Mouse (Mus musculus): ENCODE measurements at regions not wholly inside any gene's neighbourhood (a gene's known extent, or its start where the extent isn't known, plus 50 kb on each side); places are given as distances from the start of the nearest gene placed in this dataset.

GRCm38 (mm10) chr9:43466883-43467282 is 156.2 kb downstream of the Trim29 start:
- DNase-seq (ENCODE audit: low spot score in 2 of 2) = no peak

- DNase-seq (ENCODE audit: low spot score in 2 of 2) = peak; percentile 49 to 56
Measured at GRCm38 (mm10) chr9:43469215-43469614, 158.6 kb downstream of the Trim29 start.

- DNase-seq (ENCODE audit: low spot score in 2 of 2) = no peak
Measured at GRCm38 (mm10) chr9:43472231-43472630, 161.6 kb downstream of the Trim29 start.

GRCm38 (mm10) chr9:43473164-43473563 is 162.5 kb downstream of the Trim29 start:
- DNase-seq (ENCODE audit: low spot score in 2 of 2) = no peak

GRCm38 (mm10) chr9:43473601-43474302 is 163.1 kb downstream of the Trim29 start:
- peak; percentile 65 to 74 for DNase-seq (ENCODE audit: low spot score in 2 of 2)

- DNase-seq (ENCODE audit: low spot score in 2 of 2) = no peak
Measured at GRCm38 (mm10) chr9:43474303-43474643, 163.6 kb downstream of the Trim29 start.

DNA sequence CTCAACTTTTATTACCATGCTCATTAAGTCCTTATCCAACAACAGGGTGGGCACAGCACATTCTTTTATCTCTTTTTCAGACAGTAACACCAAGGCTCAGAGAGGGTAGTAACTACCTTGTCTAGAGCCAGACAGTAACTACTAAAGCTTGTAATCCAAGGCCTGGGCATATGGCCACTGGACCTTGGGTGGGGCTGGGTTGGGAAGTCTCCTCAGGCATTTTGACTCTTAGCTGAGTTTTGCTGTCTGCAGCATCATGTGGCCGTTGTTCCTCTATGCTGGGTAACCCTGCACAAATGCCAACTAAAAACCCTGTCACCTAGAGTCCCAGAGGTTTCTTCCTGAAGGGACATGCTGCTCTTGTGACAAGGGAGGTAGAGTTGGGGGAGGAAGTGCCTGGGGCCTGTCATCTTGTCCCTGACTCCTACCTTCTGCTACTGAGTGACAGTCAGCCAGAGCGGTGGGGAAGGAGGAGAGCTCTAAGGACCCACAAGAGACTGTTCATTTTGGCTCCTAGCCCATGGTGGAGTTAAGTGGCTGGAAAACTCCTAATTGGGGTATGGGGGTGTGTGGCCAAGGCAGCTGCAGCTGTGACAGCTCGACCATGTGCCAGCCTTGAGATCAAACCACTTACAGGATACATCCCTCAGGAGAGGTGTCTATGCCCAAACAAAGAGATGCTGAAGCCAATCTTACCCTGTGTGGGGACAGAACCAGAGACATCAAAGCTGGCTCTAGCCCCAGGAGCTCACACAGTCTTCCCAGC is 170.4 kb downstream of the Trim29 start:
- no peak for DNase-seq (ENCODE audit: low spot score in 2 of 2)

DNA sequence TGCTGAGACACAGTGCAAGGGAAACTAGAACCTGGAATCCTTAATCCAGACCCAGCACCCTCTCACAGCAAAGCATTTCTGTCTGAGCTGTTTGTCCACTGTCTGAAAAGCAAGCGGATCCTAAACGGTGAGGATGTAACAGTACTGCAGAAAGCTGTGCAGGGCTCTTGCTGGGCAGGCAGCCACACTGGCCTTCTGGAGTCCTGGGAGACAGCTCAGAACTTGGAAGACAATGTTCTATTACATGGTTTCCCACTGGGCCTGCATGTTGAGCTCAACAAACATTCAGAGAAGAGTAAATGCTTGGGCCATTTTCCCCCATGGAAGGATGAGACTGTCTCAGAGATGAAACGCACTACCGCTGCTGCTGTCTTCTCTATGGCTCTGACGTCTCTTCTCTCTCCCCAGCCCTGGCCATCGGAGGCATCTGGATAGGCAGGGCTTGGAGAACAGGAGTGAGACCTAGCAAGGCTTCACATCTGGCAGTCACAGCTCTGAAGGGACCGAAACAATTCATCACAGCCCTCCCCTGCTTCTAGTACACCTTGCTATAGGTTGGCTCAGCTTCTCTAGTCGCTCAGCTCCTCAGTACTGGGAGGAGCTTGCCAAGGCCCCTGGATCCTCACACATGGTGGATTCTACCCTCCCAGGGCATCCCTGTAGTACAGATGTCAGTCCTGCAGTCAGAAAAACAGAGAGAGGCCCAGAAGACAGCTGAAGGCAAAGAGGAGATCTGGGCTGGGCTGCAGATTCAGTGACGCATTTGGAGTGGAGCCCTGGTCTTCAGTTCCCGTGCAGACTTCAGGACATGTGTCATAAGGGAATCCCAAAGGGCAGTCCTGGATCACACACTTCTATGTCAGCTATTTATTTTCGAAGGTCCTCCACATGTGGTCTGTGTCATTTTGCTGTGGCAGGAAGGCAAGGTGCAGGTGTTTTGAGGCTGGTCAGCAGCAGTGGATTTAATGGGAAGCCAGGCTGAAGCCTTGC is 171.7 kb downstream of the Trim29 start:
- peak; percentile 68 to 72 for DNase-seq (ENCODE audit: low spot score in 2 of 2)

DNA sequence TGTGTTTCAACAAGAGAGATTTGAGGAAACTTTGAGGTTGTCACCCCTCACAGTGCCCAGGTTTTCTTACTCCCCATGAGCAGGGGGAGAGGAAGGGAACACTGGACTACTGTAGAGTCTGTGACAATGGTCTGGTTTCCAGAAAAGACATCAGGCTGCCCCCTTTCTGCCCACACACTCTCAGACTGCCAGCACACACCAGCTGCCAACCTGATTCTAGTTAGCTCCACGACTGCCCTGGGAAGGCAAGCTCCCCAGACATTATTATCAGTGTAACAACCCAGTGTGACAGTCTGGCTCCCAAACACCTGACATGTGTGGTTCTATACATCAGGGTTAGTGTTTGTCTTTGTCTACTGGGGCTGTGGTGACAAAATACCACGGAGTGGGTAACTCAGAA is 172.5 kb downstream of the Trim29 start:
- peak in 1 of 2 experiments; percentile 53 for DNase-seq (ENCODE audit: low spot score in 2 of 2)

- no peak for DNase-seq (ENCODE audit: low spot score in 2 of 2)
Measured at GRCm38 (mm10) chr9:43483906-43484305, 173.3 kb downstream of the Trim29 start.

GRCm38 (mm10) chr9:43486704-43487103 is 176.1 kb downstream of the Trim29 start:
- no peak for DNase-seq (ENCODE audit: low spot score in 2 of 2)

GRCm38 (mm10) chr9:43489205-43489604 is 178.6 kb downstream of the Trim29 start:
- no peak for DNase-seq (ENCODE audit: low spot score in 2 of 2)

GRCm38 (mm10) chr9:43491024-43491751 is 180.5 kb downstream of the Trim29 start:
- DNase-seq (ENCODE audit: low spot score in 2 of 2) = no peak

DNA sequence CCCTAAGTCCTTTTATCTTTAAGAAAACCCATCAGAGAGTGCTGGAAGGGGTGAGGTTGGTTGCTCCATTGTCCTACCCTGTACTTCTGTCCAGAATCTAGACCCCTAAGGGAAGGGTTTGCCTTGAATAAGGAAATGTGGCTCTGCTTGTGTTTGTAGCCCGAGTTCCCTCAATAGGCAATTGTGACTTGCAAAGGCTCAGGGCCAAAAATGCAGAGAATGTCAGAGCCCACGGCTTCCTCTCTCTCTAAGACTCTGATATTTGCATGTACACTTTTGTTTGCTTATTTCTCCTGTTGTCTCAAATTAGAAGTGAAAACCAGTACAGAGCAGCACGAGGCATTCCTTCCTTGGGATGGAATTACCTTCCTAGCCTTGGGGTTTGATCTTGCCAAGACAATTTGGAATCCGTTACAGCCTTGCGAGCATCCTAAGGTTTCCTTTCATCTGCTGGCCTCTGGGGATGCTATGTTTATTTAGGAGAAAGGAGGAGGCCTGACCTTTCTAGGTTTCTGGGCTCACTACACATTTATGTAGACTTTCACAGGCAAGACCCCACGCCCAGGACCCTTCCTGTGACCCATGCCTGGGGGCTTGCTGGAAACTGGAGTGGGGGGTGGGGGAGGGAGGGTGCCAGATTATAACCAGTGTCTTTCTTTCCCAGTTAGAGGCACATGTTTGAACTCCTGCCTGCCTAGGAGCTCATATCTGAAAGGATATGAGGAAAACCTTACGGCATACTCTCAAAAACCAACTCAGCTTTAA is 181.8 kb downstream of the Trim29 start:
- no peak for DNase-seq (ENCODE audit: low spot score in 2 of 2)

DNA sequence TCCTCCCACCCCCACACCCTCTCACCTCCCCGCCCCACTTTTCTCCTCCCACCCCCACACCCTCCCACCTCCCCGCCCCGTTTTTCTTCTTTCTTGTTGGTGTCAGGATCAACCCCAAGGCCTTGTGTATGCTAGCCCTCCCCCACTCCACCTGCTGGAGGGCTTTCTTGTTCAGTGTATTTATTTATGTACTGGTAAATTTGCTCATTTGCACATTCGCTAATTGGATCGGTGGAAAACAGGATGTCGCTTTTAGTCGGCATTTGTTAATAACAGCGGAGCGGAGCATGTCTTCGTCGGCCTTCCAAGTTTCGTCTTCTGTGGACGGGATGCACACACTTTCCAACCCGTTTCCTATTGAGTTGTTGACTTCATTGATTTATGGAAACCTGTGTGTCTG is 187.9 kb downstream of the Trim29 start:
- DNase-seq (ENCODE audit: low spot score in 2 of 2) = no peak

GRCm38 (mm10) chr9:43504270-43504932 is 193.8 kb downstream of the Trim29 start:
- DNase-seq (ENCODE audit: low spot score in 2 of 2) = no peak

GRCm38 (mm10) chr9:43505856-43506255 is 195.2 kb downstream of the Trim29 start:
- DNase-seq (ENCODE audit: low spot score in 2 of 2) = no peak

GRCm38 (mm10) chr9:43506276-43506675 is 195.6 kb downstream of the Trim29 start:
- DNase-seq (ENCODE audit: low spot score in 2 of 2) = no peak

DNA sequence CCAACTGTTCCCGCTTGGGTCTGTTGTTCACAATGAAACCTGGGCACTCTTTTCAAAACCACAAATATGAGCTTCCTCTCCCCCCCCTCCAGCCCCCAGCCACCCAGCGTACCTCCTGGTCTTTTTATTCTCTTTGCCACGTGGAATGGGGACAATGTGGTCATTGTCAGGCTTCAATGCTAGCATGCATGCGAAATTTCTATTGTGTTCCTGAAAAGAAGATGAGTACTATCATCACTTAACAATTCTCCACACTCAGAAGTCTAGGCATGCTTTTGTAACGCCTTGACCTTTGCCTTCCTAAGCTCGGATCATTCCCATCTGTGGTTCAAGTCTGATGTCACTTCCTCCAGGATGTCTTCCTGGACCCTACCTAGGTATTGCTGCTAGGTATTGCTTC is 202.2 kb downstream of the Trim29 start:
- DNase-seq (ENCODE audit: low spot score in 2 of 2) = no peak

All from right cerebral cortex, postnatal 10 days (tissue).